Mouse (Mus musculus): ENCODE data around the gene Galnt7.
"Not testable (repeated sequence)": the region's sequence is repeated elsewhere in the genome, so short reads cannot be mapped to it uniquely, and the experiment has no call there.

Galnt7 gene

GRCm38 (mm10) chr8:57538601-57539000, 114.2 kb downstream of the Galnt7 start:
- no peak for DNase-seq (ENCODE audit: low spot score)

GRCm38 (mm10) chr8:57536167-57536566, 116.7 kb downstream of the Galnt7 start:
- DNase-seq (ENCODE audit: low spot score) = no peak

- no peak for DNase-seq (ENCODE audit: low spot score)
Observed at GRCm38 (mm10) chr8:57534495-57534894, 118.3 kb downstream of the Galnt7 start.

GRCm38 (mm10) chr8:57533106-57533505, 119.7 kb downstream of the Galnt7 start:
- DNase-seq (ENCODE audit: low spot score) = no peak

GRCm38 (mm10) chr8:57532223-57532622, 120.6 kb downstream of the Galnt7 start:
- no peak for DNase-seq (ENCODE audit: low spot score)

GRCm38 (mm10) chr8:57530666-57531349, 122.0 kb downstream of the Galnt7 start:
- DNase-seq (ENCODE audit: low spot score) = peak; percentile 71

- no peak for DNase-seq (ENCODE audit: low spot score)
Observed at GRCm38 (mm10) chr8:57530238-57530637, 122.6 kb downstream of the Galnt7 start.

GRCm38 (mm10) chr8:57528036-57528435, 124.8 kb downstream of the Galnt7 start:
- no peak for DNase-seq (ENCODE audit: low spot score)

GRCm38 (mm10) chr8:57520186-57520786, 132.5 kb downstream of the Galnt7 start:
- DNase-seq (ENCODE audit: low spot score) = no peak

- DNase-seq (ENCODE audit: low spot score) = no peak
Observed at GRCm38 (mm10) chr8:57517723-57518122, 135.1 kb downstream of the Galnt7 start.

GRCm38 (mm10) chr8:57516685-57517084, 136.1 kb downstream of the Galnt7 start:
- not testable (repeated sequence) for DNase-seq (ENCODE audit: low spot score)

GRCm38 (mm10) chr8:57513178-57513661, 139.6 kb downstream of the Galnt7 start:
- not testable (repeated sequence) for DNase-seq (ENCODE audit: low spot score)

GRCm38 (mm10) chr8:57512141-57513056, 140.4 kb downstream of the Galnt7 start:
- peak; percentile 34 for DNase-seq (ENCODE audit: low spot score)

- peak; percentile 99 for DNase-seq (ENCODE audit: low spot score)
Observed at GRCm38 (mm10) chr8:57511316-57512118, 141.3 kb downstream of the Galnt7 start, which contains the start of gene Hmgb2. TSS of gene Hmgb2 (plus strand) at chr8:57511907.

GRCm38 (mm10) chr8:57510791-57511315, 142.0 kb downstream of the Galnt7 start:
- no peak for DNase-seq (ENCODE audit: low spot score)

GRCm38 (mm10) chr8:57508657-57509056, 144.2 kb downstream of the Galnt7 start:
- DNase-seq (ENCODE audit: low spot score) = no peak

GRCm38 (mm10) chr8:57507556-57508063, 145.2 kb downstream of the Galnt7 start:
- DNase-seq (ENCODE audit: low spot score) = no peak

- not testable (repeated sequence) for DNase-seq (ENCODE audit: low spot score)
Observed at GRCm38 (mm10) chr8:57505500-57505899, 147.3 kb downstream of the Galnt7 start.

- DNase-seq (ENCODE audit: low spot score) = peak; percentile 43
Observed at GRCm38 (mm10) chr8:57503641-57504040, 149.2 kb downstream of the Galnt7 start.

- DNase-seq (ENCODE audit: low spot score) = peak; percentile 29
Observed at GRCm38 (mm10) chr8:57498847-57499511, 153.9 kb downstream of the Galnt7 start.

- DNase-seq (ENCODE audit: low spot score) = no peak
Observed at GRCm38 (mm10) chr8:57498494-57498846, 154.4 kb downstream of the Galnt7 start.
